Mouse (Mus musculus) naive thymus-derived CD4-positive, alpha-beta T cell, adult 2 months (primary cell): Measurements from ENCODE around the gene Tnfsf13.
"Not testable (repeated sequence)": the region's sequence is repeated elsewhere in the genome, so short reads cannot be mapped to it uniquely, and the experiment has no call there.

Experiments
- DNase-seq: peaks from one replicate; pipeline ENCODE4 v3.0.0-alpha.2; 2011; ENCODE audit warnings: low read depth

Tnfsf13 gene

DNA sequence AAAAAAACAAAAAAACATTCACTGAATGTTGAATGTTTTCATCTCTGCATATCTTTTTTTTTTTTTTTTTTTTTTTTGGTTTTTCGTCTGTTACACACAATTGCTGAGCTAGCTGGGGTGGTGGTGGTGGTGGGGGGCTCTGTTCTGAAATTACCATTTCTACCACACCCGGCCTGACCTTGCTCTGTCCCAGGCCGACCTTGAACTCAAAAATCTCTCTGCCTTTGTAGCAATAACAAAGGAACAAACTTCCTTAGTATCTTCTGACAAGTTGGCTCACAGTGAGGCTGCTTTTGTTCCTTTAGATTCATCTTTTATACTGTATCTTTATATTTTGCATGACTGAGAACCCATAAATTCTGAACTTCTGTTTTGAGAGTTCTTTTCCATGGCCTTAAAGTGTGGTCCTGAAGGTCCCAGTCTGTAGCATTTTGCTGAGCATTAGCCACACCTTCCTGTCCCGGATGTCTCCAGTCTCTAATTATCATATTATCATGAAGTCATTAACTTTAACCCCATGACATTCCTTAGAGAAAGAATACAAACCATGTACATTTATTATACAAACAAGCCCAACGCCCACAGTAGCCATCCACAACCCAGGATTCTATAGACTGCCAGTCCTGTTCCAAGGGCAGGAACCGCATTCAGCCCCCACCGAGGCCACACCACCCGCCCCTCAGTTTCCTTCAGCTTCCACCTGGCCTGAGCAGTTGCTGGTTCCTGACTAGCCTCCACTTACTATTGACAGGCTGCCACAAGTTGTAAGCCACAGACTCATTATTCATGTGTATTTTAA, 18.4 kb upstream of the Tnfsf13 start:
- DNase-seq: no peak

DNA sequence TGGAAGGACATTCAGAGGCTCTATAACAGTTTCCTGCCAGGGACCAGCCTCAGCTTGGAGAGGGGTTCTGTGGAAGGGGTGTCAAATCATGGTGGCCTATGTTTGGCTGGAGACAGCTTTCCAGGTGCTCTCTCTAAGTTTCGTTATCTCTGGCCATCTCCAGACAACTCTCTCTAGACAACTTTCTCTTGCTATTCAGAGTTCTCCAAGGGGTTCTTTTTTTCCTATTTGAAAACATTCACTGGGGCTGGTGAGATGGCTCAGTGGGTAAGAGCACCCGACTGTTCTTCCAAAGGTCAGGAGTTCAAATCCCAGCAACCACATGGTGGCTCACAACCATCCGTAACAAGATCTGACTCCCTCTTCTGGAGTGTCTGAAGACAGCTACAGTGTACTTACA, 17.8 kb upstream of the Tnfsf13 start:
- not testable (repeated sequence) for DNase-seq

- not testable (repeated sequence) for DNase-seq
Observed at GRCm38 (mm10) chr11:69702886-69703285, 17.3 kb upstream of the Tnfsf13 start.

DNA sequence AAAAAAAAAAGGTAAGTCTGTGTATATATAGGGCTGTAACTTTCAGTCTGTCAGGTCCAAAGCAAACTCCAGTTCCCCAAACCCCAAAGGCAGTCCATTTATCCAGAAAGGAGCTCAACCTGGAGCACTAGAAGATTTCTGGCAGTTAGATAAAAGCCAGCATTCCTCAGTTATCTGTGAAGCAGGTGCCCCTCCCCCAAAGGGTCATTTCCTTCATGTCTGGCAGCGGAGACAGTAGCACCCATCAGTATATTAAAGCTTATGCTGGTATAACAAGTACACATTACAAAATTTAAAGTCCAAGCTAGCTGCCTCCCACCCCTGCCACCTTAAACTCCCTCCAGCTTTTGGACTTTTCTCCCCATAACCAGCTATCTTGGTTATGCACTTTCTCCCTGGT, 14.0 kb upstream of the Tnfsf13 start:
- no peak for DNase-seq

- no peak for DNase-seq
Observed at GRCm38 (mm10) chr11:69698574-69698973, 13.0 kb upstream of the Tnfsf13 start.

- no peak for DNase-seq
Observed at GRCm38 (mm10) chr11:69697396-69697795, 11.8 kb upstream of the Tnfsf13 start.

DNA sequence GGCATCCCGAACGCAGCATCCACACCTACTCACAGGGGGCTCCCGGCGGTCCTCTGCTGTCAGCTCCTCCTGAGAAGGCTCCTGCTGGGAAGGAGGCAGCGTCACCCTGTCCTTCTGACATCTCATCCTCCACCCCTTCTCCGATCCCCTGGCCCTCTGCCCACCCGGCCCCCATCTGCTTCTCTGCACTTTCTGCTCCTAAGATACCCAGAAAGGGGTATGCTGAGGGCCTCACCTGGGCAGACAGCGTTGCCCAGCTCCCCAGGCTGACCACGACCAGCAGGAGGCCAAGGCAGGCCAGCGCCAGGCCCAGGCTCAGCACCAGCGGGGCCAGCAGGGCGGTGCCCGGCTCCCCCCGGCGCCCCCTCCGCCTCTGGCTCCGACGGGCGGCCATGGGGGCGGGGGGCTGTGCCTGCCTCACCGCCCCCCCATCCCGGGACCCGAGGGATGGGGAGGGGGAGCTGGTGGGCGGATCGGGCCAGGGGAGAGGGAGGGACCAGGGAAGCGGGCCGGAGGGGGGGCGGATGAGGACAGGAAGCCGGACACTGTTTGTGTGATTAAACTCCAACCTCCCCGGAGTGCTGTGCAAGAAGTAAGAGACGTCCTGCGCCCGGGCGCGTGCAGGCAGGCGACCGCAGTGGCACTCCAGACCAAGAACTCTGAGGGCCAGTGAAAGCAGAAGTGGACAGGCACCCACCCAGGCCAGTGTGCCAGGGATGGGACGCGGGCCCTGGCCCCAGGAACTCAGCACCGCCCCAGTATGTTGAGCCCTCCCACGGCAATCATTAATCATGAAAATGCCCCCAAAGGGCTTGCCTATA, 10.0 kb upstream of the Tnfsf13 start, which contains the start of the genes Tnfsf12 and Tnfsfm13:
Tnfsf12 (minus strand) TSS at position 489 of the 821 bp plus-strand sequence.
Tnfsfm13 (minus strand) TSS at position 738 of the 821 bp plus-strand sequence.
- DNase-seq: no peak

DNA sequence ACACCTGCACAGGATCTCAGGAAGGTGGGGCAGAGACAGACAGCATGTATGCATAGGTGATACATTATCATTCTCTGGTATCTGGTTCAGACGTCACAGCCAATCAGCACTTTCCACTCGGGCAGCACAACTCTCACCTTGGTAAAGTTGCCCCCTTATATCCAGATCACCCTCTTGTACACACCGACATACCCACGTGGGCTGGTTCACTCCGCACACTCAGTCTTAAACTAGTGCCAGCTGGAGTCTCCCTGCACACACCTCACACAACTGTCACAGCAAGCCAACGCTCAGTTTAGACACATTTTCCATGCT, 9.4 kb upstream of the Tnfsf13 start:
- DNase-seq: no peak

DNA sequence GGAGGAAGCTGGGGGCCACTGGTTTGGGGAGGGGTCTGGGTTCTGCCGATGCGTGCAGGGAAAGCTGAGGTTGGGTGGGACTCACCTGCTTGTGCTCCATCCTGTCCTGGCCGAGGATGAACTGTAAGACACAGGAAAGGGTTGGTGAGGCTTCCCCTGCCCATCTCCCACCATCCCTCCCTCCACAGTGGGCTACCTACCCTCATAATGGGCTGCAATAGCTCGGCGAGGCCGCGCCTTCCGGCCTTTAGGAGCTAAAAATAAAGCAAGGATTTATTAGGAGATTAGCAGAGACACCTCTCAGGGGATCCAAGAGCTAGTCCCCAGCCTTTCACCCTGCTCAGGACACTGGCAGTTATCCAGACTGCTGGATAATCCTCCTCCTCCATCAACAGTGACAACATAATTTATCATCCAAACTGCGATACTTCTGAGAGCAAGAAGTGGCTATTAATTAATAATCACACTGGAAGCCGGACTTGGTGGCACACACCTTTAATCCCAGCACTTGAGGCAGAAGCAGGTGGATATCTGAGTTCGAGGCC, 7.9 kb upstream of the Tnfsf13 start:
- DNase-seq: no peak

- no peak for DNase-seq
Observed at GRCm38 (mm10) chr11:69692863-69693262, 7.3 kb upstream of the Tnfsf13 start.

GRCm38 (mm10) chr11:69692196-69692811, 6.7 kb upstream of the Tnfsf13 start:
- no peak for DNase-seq

- no peak for DNase-seq
Observed at GRCm38 (mm10) chr11:69689891-69690290, 4.3 kb upstream of the Tnfsf13 start.

DNA sequence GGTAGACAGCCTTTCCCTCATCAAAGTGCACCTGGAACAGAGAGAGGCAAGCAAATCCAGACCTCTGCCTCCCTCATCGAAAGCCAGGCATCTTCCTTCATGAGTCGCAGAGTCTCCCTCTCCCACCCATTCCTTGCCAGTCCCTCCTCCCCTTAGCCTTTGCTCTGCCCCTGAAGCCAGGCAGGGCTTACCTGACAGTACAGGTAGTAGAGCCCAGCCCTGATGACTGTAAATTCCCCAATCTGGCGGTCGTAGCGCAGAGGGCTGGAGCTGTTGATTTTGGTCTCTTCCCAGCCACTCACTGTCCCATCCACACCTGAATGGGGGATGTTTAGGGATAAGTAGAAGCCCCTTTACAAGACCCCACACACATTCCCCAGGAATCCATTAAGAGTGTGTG, 1.5 kb upstream of the Tnfsf13 start:
- no peak for DNase-seq

- no peak for DNase-seq
Observed at GRCm38 (mm10) chr11:69686377-69686776, 793 bp upstream of the Tnfsf13 start.

- no peak for DNase-seq
Observed at GRCm38 (mm10) chr11:69684936-69685335, 648 bp downstream of the Tnfsf13 start.

DNA sequence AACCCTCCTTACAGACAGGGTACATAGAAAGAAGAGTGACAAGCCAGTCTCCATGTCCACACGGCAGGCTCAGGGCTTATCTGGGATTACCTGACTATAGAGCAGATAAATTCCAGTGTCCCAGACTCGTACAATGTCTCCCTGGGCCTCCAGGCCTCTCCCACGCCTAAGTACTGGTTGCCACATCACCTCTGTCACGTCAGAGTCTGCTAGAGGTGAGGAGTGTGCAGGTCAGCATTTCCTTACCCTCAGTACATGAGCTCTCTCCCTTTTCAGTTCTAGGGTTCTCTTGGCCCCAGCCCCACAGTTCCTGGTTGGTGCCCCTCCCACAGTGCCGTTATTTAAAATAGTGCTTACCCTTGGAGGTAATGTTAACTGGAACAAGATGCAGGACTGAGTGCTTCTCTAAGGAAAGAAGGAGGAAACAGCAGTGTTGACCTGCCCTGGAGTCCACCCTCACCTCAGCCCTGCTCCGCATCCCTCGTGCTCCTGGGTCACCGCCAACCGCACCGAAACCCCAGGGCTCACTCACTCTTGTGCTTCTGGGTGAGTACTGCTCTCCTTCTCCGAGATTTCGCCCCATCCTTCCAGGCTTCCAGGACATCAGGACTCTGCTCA, 1.3 kb downstream of the Tnfsf13 start:
- no peak for DNase-seq

GRCm38 (mm10) chr11:69683576-69683975, 2.0 kb downstream of the Tnfsf13 start:
- DNase-seq: no peak

DNA sequence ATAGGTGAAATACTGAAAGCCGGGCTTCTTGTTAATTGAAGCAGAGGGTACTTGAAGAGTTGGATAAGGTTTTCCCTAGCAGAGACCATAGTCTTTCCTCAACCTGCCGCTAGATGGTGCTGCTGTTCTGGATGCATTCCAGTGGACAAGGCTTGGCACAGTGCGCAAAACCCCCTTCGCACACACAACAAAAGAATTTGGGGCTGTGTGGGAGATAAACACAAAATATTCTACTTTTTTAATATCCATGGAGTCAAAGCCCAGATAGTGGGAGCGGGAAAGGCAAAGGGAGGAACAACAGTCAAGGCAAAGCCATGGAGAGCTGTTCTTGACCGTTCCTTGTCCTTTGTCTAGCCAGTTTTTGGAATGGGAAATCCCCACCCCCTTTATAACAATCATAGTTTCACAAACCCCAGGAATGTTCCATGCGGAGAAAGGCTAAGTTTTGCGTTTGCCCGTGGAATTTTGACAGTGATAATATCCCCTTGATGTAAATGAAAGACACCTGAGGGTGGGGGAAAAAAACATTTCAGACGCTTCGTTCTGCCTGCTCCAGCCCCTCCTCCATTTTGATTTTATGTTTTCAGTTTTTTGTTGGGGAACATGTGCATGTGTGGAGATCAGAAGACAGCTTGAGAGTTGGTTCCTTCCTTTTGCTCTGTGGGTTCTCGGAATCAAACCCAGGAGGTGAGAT, 2.6 kb downstream of the Tnfsf13 start:
- DNase-seq: peak; percentile 93

- DNase-seq: no peak
Observed at GRCm38 (mm10) chr11:69682209-69682839, 3.3 kb downstream of the Tnfsf13 start.

GRCm38 (mm10) chr11:69681314-69682208, 4.0 kb downstream of the Tnfsf13 start, which contains the start of gene Senp3:
Gene Senp3 (minus strand): TSS chr11:69682084.
- peak; percentile 98 for DNase-seq
